Mouse (Mus musculus) CH12.LX (cell line): ENCODE results near the gene Hipk3. TPM values are rescaled to one million over a fixed set of nuclear protein-coding genes. Genes with fewer than 3 reads are reported as not detected.

Experiments
- DNase-seq: peaks from one replicate; pipeline ENCODE4 v3.0.0-alpha.2; 2013; ENCODE audit errors: extremely low read depth
- H3K27ac ChIP-seq: 2 replicates; pipeline ENCODE4 v1.5.1; 2012; ENCODE audit warnings: low read depth, mild to moderate bottlenecking, control low read depth, moderate library complexity; ENCODE audit not compliant: insufficient read depth
- H3K27me3 ChIP-seq: replicated peaks from 2 replicates; pipeline ENCODE3; 2012; ENCODE audit warnings: inconsistent platforms
- H3K36me3 ChIP-seq, 2 experiments: replicated peaks in 1 of 2; 2 replicates each; pipeline versions ENCODE3 to v1.6.1; 2012; ENCODE audit warnings: inconsistent platforms in 1 of 2, low read length in 1 of 2, mild to moderate bottlenecking in 1 of 2, mixed read lengths in 1 of 2, moderate library complexity in 1 of 2; ENCODE audit not compliant: control insufficient read depth in 1 of 2, insufficient read depth in 1 of 2
- H3K4me1 ChIP-seq, 2 experiments: 2 replicates each; pipeline ENCODE4 v1.6.1; 2012; ENCODE audit warnings: inconsistent platforms in 1 of 2, moderate library complexity in 1 of 2; ENCODE audit not compliant: insufficient read depth in 2 of 2, control insufficient read depth in 1 of 2
- H3K4me2 ChIP-seq: 2 replicates; pipeline ENCODE4 v1.6.1; 2012; ENCODE audit warnings: low read depth, mild to moderate bottlenecking, control low read depth; ENCODE audit not compliant: poor library complexity, insufficient read depth, severe bottlenecking
- H3K4me3 ChIP-seq, 3 experiments: fragments of 150-350 bp in 1 of 3; sonication (generic) in 1 of 3; replicated peaks in 1 of 3; 2 replicates each; pipeline versions ENCODE3 to v1.5.1; 2011 to 2012; ENCODE audit warnings: low read depth in 2 of 3, low read length in 2 of 3, mild to moderate bottlenecking in 2 of 3, moderate library complexity in 2 of 3, control low read depth in 1 of 3, improper control_type of control experiment in 1 of 3, inconsistent platforms in 1 of 3, mixed read lengths in 1 of 3; ENCODE audit not compliant: poor library complexity in 1 of 3
- H3K79me2 ChIP-seq: replicated peaks from 2 replicates; pipeline ENCODE4 v1.6.1; 2012; ENCODE audit warnings: mild to moderate bottlenecking, moderate library complexity; ENCODE audit not compliant: control insufficient read depth, poor library complexity, insufficient read depth, severe bottlenecking; ENCODE audit errors: extremely low read depth
- H3K9ac ChIP-seq: 2 replicates; pipeline ENCODE4 v1.6.1; 2012; ENCODE audit warnings: low read depth, mild to moderate bottlenecking, control low read depth, moderate library complexity; ENCODE audit not compliant: insufficient read depth
- H3K9me3 ChIP-seq: replicated peaks from 2 replicates; pipeline ENCODE3; 2012; ENCODE audit warnings: low read length, inconsistent platforms, mixed read lengths
- CHD1 ChIP-seq: IDR thresholded peaks from 2 replicates; pipeline ENCODE4 v1.6.1; 2012; ENCODE audit warnings: low read depth, low read length, improper control_type of control experiment, inconsistent platforms
- CTCF ChIP-seq, 2 experiments: IDR thresholded peaks in 1 of 2; conservative IDR thresholded peaks in 1 of 2; 2 replicates each; pipeline ENCODE4 v1.5.1; 2011 to 2012; ENCODE audit warnings: low read depth in 2 of 2, low read length in 2 of 2, improper control_type of control experiment in 1 of 2, inconsistent platforms in 1 of 2, mild to moderate bottlenecking in 1 of 2, moderate library complexity in 1 of 2
- GABPA ChIP-seq: IDR thresholded peaks from 2 replicates; pipeline ENCODE4 v1.6.1; 2012; ENCODE audit warnings: low read depth, low read length, improper control_type of control experiment, inconsistent platforms; ENCODE audit not compliant: insufficient replicate concordance
- JUND ChIP-seq: conservative IDR thresholded peaks from 2 replicates; pipeline ENCODE4 v1.6.1; 2011; ENCODE audit warnings: low read depth, low read length, improper control_type of control experiment
- KAT2A ChIP-seq: IDR thresholded peaks from 2 replicates; pipeline ENCODE4 v1.6.1; 2012; ENCODE audit warnings: low read length, improper control_type of control experiment, inconsistent platforms; ENCODE audit not compliant: insufficient replicate concordance
- MAFK ChIP-seq: IDR thresholded peaks from 2 replicates; pipeline ENCODE4 v1.6.1; 2011; ENCODE audit warnings: low read length, improper control_type of control experiment; ENCODE audit not compliant: insufficient replicate concordance
- MAX ChIP-seq: IDR thresholded peaks from 2 replicates; pipeline ENCODE4 v1.6.1; 2011; ENCODE audit warnings: low read length, improper control_type of control experiment
- MAZ ChIP-seq: IDR thresholded peaks from 2 replicates; pipeline ENCODE4 v1.6.1; 2012; ENCODE audit warnings: low read depth, mild to moderate bottlenecking, inconsistent platforms, low read length, improper control_type of control experiment, moderate library complexity
- MEF2A ChIP-seq: IDR thresholded peaks from 2 replicates; pipeline ENCODE4 v1.6.1; 2014; ENCODE audit warnings: low read depth, mild to moderate bottlenecking, inconsistent platforms, low read length, improper control_type of control experiment, borderline replicate concordance
- MXI1 ChIP-seq: IDR thresholded peaks from 2 replicates; pipeline ENCODE4 v1.6.1; 2011; ENCODE audit warnings: mild to moderate bottlenecking, low read depth, low read length, improper control_type of control experiment
- SIN3A ChIP-seq: IDR thresholded peaks from 2 replicates; pipeline ENCODE4 v1.6.1; 2012; ENCODE audit warnings: low read length, improper control_type of control experiment, inconsistent platforms
- TBP ChIP-seq: conservative IDR thresholded peaks from 2 replicates; pipeline ENCODE4 v1.6.1; 2011; ENCODE audit warnings: low read depth, low read length, improper control_type of control experiment
- USF2 ChIP-seq: conservative IDR thresholded peaks from 2 replicates; pipeline ENCODE4 v1.6.1; 2011; ENCODE audit warnings: low read depth, low read length, improper control_type of control experiment
- dilution Hi-C: fragments of 300-500 bp; cut with MboI; formaldehyde crosslinking; loops from 2 replicates; pipeline ENCODE4 v1.14.3; 2020; ENCODE audit warnings: low sequenced_read_pairs; ENCODE audit not compliant: extremely low pct_unique_long_range_greater_than_20kb, extremely low pct_ligation_motif_present
- in situ Hi-C: fragments of 300-500 bp; cut with MboI; formaldehyde crosslinking; loops from 3 replicates; pipeline ENCODE4 v1.14.3; 2019; ENCODE audit warnings: low sequenced_read_pairs, low pct_ligation_motif_present, low pct_unique_long_range_greater_than_20kb, mixed read lengths
- polyA plus RNA-seq: library from polyadenylated mRNA; unstranded; fragments of >175 nt; gene quantifications from 2 replicates; pipeline ENCODE4 v1.2.1, GENCODE M21; 2012; ENCODE audit warnings: low read depth; ENCODE audit not compliant: insufficient read length
- total RNA-seq, 2 experiments: library from RNA; depleted of rRNA; stranded (reverse); fragments of 300-350 nt in 1 of 2; fragments of >200 nt in 1 of 2; gene quantifications; 2 replicates each; pipeline ENCODE4 v1.2.3; 2012 to 2014

Hipk3 gene
- total and polyA plus RNA-seq, 3 experiments: 14.8 to 19.5 (median 16.9) TPM

GRCm38 (mm10) chr2:104444776-104445175 lies 49.5 kb downstream of the Hipk3 start (continued):
- TF ChIP-seq CHD1 (no peak), MAZ (no peak), TBP (no peak), JUND (0 out of 2 replicates have a peak, but pooled peaks have one; percentile 25)
- TF ChIP-seq, all 38 proteins: peak for 9

- no peak for TF ChIP-seq MEF2A
- H3K27me3 ChIP-seq: no peaks in the 10 kb centered on the region
- in situ Hi-C loops (loop anchor here (5.0 kb wide), 1 partner anchor 145 kb away; no protein-coding TSS in a partner anchor), dilution Hi-C loops (no loop called here)
- no peaks in the 10 kb centered on the region; the same call in 1 of the 2 replicates for H3K79me2 ChIP-seq
- no peak overlapping the region for H3K9ac ChIP-seq
- H3K9me3 ChIP-seq: no peaks in the 10 kb centered on the region
- H3K4me1 ChIP-seq: peaks cover 0 to 13% of the 10 kb centered on the region in 2 experiments; a peak in 2 of 4 replicates
- peaks cover 19 to 66% of the 10 kb centered on the region in 2 experiments for H3K36me3 ChIP-seq
- DNase-seq: no peak
- no peak overlapping the region for H3K27ac ChIP-seq
- H3K4me3 ChIP-seq: no peak overlapping the region
- no peak overlapping the region for H3K4me2 ChIP-seq
Measured at GRCm38 (mm10) chr2:104442341-104442740, 51.9 kb downstream of the Hipk3 start.

- Histone ChIP-seq H3K4me1 (no peaks in the 10 kb centered on the region), H3K9ac (no peak overlapping the region), H3K27me3 (no peaks in the 10 kb centered on the region), H3K36me3 (peaks cover 45 to 82% of the 10 kb centered on the region in 2 experiments), H3K79me2 (no peaks in the 10 kb centered on the region), H3K27ac (no peak overlapping the region), H3K4me2 (no peak overlapping the region), H3K9me3 (no peaks in the 10 kb centered on the region), H3K4me3 (no peak overlapping the region)
- dilution Hi-C loops: no loop called here
- no peak for DNase-seq
- in situ Hi-C loops: no loop called here
- TF ChIP-seq MAFK (no peak), GABPA (no peak), CHD1 (no peak), USF2 (no peak), KAT2A (no peak), MXI1 (no peak), CTCF (conservative IDR thresholded peaks at IDR 0.05 in 1 of 2, IDR thresholded peaks at IDR 0.05 in 1 of 2; ENCODE audit: low read depth in 2 of 2, low read length in 2 of 2) (no peak), SIN3A (no peak), MAX (no peak)
Measured at GRCm38 (mm10) chr2:104436226-104436625, 58.0 kb downstream of the Hipk3 start.
